Mouse (Mus musculus): ENCODE results near the gene Pheta2. TPM values are rescaled to one million over a fixed set of nuclear protein-coding genes. Genes with fewer than 3 reads are reported as not detected.
A peak's percentile ranks its signal among the peaks of the same experiment; 100 is the strongest.
"Not testable (repeated sequence)": the region's sequence is repeated elsewhere in the genome, so short reads cannot be mapped to it uniquely, and the experiment has no call there.

The Pheta2 gene
- polyA plus RNA-seq, 3 experiments from 2014 or later = 2.7 to 5.1 (median 4.0) TPM

DNA sequence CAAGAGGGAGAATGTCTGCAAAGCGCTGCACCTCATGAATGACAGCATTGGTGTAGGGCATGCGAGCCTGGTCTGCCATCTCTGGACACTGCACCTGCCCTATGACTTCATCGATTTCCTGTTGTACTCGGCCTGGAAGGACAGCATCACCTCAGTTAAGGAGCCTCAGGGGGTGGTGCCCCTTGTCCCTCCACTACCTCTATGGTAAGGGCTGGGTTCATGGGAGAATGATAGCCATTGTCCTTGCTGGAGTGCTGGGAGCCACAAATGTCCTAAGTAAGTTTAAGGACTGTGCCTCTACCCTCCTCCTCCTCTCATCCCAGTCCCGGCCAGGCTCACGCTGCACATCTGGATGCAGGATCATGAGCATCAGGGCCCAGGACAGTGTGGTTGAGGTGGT lies 33.7 kb downstream of the Pheta2 start:
- ATAC-seq = no peak

DNA sequence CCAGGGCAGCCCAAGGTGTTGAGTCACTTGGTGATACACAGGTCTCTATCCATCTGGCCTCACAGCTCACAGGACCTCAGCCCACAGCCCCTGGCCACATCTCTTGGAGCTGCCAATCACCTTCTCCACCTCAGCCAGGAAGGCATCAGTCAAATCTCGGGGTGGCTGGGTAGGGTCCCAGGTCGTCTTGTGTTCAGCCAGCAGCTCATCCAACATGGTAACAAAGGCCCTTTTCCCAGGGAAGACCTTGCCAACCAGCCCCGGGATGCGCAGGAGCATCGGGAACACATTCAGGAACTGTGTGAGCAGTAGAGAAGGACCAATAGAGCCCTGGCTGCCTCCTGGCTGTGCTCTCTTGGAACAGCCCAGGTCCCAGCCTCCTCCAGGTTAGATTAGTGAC lies 34.2 kb downstream of the Pheta2 start:
- ATAC-seq = no peak

DNA sequence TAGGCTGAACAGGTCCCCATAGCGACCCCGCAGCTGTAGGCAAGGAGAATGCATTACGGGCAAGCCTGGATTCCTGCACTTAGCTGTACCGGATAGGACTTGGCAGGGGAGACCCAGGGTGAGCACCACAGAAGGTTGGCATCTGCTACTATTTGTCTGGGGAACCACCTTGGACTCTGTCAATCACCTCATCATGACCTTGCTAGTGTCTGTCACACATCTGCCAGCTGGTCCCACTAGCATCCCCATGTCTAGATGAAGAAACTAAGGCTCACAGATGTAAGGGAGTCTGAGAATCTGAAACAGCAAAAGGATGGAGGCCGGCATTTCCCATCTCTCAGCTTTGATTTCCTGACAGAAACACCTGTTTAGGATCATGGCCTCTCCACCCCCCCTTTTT lies 35.7 kb downstream of the Pheta2 start:
- ATAC-seq = no peak

DNA sequence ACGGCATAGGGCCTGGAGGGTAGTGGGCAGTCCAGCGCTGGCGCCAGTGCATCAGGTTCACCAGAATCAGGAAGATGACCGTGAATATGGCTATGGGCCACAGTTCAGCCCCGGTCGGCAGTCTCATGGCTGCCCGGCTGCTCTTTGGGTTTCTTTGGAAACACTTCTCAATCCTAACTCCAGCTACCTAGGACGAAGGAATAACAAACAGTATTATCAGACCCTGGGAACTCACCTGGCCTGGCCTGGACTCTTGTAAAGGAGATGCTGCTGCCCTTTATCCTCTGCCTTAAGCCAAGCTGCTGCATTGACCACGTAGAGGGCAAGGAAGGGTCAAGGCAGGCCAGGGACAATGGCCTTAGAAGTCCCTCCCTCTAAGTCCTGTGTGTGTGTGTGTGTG lies 37.1 kb downstream of the Pheta2 start:
- ATAC-seq = no peak

DNA sequence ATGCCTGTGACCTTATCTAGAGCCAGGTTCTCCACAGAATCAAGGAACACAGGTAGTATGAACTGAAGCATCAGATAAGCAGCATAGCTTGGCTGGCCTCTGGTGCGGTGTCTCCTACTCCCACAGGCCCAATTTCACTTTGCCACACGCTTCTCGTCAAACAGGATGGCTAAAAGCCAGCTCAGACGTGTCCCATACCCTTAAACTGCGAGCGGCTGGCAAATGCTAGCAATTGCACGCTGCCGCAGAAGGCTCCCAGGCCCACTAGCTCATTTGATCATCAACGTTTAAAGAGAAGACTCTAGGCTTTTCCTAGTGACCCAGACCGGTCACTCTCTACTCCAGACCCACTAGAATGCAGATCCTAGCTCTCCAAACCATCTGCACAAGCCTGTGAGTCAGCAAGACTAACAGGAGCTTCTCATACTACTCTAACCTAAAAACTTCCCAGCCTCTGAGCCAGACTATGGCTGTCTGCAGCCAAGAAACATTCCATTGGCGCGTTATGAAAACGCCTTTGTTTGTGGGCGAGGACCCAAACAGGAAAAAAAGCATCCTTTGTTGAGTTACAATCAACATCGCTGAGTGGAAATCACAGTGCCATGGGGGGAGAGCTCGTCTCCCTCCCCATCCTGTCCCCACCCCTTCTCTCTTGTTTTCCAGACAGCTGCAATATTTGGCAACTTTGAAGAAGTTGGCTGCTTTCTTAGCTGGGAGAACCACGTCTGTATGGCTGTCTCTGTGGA lies 37.8 kb downstream of the Pheta2 start:
- ATAC-seq = no peak

DNA sequence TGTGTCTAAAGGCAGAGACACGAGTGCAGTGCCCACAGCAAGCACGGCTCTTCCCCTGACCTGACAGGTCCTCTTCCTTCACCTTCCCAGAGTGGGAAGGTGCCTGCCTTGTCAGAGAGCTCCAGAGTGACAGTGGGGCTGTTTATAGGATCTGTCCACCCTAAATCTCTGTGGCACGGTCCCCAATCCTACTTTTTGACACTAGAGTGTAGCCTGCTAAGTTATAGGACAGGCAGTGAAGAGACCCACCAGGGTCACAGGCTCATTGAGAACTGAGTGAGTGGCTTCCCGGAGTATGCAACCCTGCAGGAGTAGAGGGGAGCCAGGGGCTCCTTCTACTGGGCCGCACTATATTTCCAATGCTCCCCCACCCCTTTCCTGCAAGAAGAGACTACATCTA lies 39.0 kb downstream of the Pheta2 start:
- ATAC-seq = no peak

DNA sequence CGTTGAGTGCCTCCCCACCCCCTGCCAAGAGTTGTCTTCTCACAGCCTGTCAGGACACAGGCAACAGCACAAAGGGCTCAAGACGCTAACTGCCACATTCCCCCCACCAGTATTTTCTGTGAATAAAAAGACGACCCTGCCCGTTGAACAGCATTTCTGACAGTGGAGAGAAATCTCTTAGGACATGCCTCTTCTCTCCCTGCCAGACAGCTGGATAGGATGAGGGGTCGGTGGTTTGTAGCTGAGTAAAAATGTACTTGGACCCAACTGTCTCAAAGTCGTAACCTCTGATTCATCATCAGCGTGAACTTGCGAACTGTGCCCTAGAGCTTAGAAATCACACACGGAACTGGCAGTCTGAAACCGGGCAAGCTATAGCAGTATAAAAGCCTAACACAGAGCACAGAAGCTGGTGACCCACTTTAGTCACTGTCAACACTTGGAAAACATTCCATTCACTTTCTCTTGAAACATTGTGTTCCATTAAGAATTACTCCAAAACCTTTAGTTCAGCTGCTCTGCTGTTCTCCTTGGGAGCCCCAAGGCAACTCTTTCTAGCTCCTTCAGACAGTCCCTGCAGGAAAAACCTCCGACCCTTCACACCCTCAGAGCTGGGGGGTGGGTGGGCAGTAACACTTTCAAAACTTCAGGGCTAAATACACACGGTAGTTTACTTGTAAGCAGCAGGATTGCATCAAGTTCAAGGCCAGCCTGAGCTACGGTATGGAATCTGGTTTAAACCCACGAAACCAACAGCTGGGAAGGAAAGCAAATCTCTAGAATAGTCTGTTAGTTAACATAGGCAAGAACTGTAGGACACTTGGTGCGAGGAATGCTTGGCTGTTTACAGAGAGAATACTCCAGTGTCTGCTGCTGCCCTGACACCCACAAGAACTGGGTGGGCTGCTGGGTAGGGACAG lies 39.8 kb downstream of the Pheta2 start:
- no peak for ATAC-seq

DNA sequence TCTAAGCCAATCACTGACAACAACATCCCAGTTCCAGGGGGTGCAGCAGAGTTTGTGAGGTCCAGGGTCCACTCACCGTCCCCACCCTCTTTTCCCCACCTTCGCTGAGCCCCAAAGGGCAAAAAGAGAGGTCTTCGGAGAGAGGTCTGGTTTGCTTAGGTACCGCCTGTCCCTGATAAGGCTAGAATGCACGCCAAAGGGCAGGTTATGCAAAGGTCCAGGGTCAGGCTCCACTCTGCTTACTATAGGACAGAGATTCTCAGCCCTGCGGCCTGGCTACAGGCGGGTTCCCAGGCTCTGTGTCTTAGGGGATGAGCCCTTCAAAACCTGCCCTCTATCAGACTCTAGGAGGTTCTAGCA lies 40.7 kb downstream of the Pheta2 start:
- ATAC-seq = no peak

DNA sequence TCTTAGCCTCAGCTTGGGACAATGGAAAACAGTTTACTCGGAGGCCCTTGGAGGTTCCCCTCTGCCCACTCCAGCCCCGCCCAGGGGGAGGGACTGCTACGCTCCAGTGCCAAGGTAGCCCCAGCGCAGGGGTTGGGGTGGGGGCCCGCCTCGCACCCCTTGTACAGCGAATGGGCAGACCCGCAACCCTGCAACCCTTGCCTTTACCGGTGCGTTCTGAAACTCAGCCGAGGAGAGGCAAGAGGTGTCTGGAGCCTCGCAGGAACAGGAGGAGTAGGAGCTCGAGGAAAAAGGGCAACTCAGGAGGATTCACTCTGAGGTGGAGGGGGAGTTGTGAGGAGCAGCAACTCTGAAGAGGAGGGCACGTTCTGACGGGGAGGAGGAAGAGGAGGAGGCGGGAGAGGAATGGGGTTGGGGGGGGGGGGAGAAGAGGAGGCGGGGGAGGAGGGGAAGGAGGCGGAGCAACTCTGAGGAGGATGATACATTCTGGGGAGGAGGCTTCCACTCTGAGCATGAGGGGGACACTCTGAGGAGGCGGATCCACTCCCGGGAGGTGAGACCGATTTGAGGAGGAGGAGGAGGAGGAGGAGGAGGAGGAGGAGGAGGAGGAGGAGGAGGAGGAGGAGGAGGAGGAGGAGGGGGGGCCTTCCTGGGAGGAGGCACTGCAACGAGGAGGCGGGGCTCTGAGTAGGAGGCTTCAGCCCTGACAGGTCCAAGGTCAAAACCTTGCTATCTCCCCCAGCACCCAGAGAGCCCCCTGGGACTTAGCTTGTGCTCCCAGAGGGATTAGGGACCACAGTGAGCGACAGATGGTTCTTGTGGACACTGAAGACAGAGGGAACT lies 41.4 kb downstream of the Pheta2 start, which contains the start of gene Cyp2d22:
TSS of gene Cyp2d22 (minus strand) at position 390 of the 843 bp plus-strand sequence.
- peak; percentile 43 for ATAC-seq

DNA sequence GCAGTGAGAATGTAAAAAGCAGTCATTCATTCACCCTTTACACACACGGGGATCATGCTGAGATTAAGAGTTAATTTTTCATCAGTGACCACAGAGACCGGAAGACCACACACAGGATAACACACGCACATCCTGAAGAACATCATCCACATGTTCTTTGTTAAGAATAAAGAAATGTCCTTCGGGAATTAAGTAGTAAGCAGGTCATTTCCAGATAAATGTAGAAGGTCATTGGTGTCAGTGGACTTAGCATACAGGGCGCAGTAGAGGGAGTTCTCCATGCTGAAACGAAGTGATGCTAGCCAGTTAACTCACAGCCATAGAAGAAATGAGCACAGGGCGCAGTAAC lies 41.9 kb downstream of the Pheta2 start:
- no peak for ATAC-seq

DNA sequence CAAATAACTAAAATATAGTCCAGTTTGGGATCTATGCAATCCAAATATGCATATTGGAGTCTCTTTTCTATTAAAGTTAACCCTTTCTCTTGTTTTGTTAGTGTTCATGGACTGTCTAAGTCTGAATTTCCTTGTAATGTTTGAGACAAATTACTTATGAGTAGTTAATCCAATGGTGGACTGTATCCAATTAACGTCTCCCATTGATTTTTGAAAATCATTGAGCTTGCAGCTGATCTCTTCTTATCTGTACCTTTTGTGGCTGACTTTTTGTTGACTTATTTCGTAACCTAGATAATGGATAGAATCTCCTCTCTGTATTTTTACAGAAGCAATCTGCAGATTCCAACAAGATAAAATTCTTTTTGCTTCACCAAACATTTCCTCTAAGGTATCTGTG lies 43.7 kb downstream of the Pheta2 start:
- no peak for ATAC-seq

DNA sequence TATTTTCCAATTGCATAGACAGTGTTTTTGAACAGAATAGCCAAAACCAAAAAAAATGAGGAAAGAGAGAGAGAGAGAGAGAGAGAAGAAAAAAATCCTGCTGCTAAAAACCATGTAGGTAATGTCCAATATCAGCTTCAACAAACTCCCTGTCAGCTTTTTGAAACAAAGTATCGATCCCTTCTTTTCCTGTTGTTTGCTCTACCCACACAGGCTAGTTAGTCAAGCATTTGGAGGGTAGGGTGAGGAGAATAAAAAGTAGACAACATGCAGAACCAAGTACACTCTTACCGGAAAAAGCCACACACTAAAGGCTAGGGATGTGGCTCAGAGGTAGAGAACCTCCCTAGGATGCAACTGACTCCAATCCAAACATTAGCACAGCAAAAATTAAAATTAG lies 47.0 kb downstream of the Pheta2 start:
- no peak for ATAC-seq

DNA sequence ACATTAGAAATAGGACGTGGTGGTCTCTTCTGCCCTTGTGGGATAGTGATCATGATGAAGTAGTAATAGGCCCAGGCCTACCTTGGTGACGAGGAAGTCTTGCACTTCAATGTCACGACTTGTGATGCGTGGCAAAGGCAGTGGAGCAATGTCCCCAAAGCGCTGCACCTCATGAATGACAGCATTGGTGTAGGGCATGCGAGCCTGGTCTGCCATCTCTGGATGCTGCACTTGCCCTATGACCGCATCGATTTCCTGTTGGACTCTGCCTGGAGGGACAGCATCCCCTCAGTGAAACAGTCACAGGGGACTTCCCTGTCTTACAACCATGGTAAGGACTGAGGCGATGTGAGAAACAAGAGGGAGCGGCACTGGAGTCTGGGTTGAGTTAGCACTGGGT lies 51.2 kb downstream of the Pheta2 start:
- ATAC-seq = not testable (repeated sequence)

DNA sequence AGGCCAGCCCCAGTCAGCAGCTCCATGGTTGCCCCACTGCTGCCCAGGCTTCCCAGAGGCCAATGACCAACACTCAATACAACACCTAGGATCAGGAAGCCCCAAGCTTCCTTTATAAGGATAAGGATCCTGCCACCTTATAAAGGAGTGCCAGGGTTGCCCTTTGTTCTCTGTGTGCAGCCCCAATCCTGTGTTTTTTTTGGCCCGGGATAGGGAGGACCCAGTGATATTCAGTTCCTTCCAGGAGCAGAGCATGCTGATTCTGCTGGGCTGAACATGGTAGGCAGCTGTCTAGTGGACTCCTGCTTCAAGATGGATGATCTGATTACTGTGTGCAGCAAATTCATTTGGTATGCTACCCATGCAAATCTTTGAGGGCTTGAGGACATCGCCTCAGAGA lies 55.2 kb downstream of the Pheta2 start, which contains the start of gene Cyp2d11:
TSS of gene Cyp2d11 (minus strand) at position 101 of the 400 bp plus-strand sequence.
- not testable (repeated sequence) for ATAC-seq

Other genes starting within 250 kb of the Pheta2 start
- gene Ccdc134, start 211.0 kb upstream of the Pheta2 start, polyA plus RNA-seq (2017; shearing (Covaris generic)) = 10 to 100 TPM; 19.9 to 26.0 (median 20.8) TPM
- gene Srebf2, start 191.8 kb upstream of the Pheta2 start, polyA plus RNA-seq (2017; shearing (Covaris generic)) = 10 to 100 TPM; 28.4 to 42.6 (median 35.6) TPM
- not detected for gene Shisa8, start 126.1 kb upstream of the Pheta2 start, polyA plus RNA-seq (2017; shearing (Covaris generic))
- 1 to 10 TPM; 2.3 to 7.1 (median 4.8) TPM for gene Tnfrsf13c, start 114.6 kb upstream of the Pheta2 start, polyA plus RNA-seq (2017; shearing (Covaris generic))
- 10 to 100 TPM in 2 of 3 experiments, 1 to 10 TPM in 1; 6.0 to 56.1 (median 12.3) TPM for gene Cenpm, start 94.2 kb upstream of the Pheta2 start, polyA plus RNA-seq (2017; shearing (Covaris generic))
- gene 1500009C09Rik, start 86.5 kb upstream of the Pheta2 start, polyA plus RNA-seq (2017; shearing (Covaris generic)) = not detected
- not detected for gene Sept3, start 64.0 kb upstream of the Pheta2 start, polyA plus RNA-seq (2017; shearing (Covaris generic))
- gene Wbp2nl, start 40.0 kb upstream of the Pheta2 start, polyA plus RNA-seq (2017; shearing (Covaris generic)) = not detected
- gene Naga, start within 50 bp of the Pheta2 start, polyA plus RNA-seq (2017; shearing (Covaris generic)) = 10 to 100 TPM; 40.7 to 74.7 (median 50.9) TPM
- 100 to 1,000 TPM; 101 to 149 (median 103) TPM for gene Smdt1, start within 50 bp of the Pheta2 start, polyA plus RNA-seq (2017; shearing (Covaris generic))
- gene Ndufa6, start 15.4 kb downstream of the Pheta2 start, polyA plus RNA-seq (2017; shearing (Covaris generic)) = 100 to 1,000 TPM; 393 to 568 (median 531) TPM
- 1 to 10 TPM in 2 of 3 experiments, not detected in 1; 2.6 to 3.5 TPM for gene Cyp2d22, start 41.3 kb downstream of the Pheta2 start, polyA plus RNA-seq (2017; shearing (Covaris generic))
- not detected for gene Cyp2d11, start 55.1 kb downstream of the Pheta2 start, polyA plus RNA-seq (2017; shearing (Covaris generic))
- gene Cyp2d10, start 68.3 kb downstream of the Pheta2 start, polyA plus RNA-seq (2017; shearing (Covaris generic)) = not detected
- not detected for gene Cyp2d9, start 94.5 kb downstream of the Pheta2 start, polyA plus RNA-seq (2017; shearing (Covaris generic))
- not detected for gene Cyp2d12, start 216.1 kb downstream of the Pheta2 start, polyA plus RNA-seq (2017; shearing (Covaris generic))

Measured in inflammation-experienced regulatory T-cells, adult 6 months (primary cell).